Mouse (Mus musculus): Measurements from ENCODE around the gene Il7r. TPM values are rescaled to one million over a fixed set of nuclear protein-coding genes. Genes with fewer than 3 reads are reported as not detected.
"Not testable (repeated sequence)": the region's sequence is repeated elsewhere in the genome, so short reads cannot be mapped to it uniquely, and the experiment has no call there.

Gene Il7r
- total RNA-seq (2021) = under 1 TPM; 0.07 to 0.39 TPM
- long read RNA-seq, experiment 1 = 0 reads
- long read RNA-seq, experiment 2 = 0 reads

DNA sequence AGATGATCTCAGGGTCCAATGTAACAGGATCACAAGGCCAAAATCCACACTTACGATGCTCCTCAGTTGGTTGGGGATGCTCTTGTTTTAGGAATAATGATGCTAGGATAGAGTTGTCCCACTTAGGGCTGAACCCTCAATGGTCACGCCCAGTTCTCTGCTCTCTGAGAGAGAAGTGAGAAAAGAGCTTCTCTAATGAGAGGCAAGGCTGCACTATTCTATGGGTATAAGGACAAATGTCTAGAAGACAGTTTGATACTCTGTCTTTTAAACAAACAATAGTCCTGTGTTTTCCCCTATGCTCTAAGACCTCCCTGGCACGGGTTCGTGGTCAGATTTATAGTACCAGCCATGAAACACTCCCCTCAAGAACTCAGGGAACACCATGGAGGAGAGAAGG lies at the start of gene Il7r:
TSS of gene Il7r (minus strand) at position 101 of the 400 bp plus-strand sequence.
- DNase-seq (ENCODE audit: low spot score in 2 of 2) = no peak

DNA sequence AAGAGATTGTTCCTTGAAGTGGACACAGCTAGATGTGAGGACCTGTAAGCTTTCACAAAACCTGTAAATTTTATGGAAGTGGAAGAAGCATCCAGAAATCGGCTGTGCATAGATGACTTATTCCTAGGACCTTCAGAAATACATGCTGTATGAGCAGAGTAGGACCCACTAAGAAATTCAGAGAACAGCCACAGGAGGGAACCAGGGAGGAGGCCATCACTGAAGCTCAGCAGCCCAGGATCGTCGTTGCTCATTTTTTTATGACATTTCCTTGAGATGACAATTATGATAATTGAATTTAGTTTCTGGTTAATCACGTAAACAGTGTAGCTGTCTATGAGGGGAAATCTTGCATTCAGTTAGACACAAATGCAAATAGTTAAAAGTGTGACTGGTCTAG lies 47.3 kb upstream of the Il7r start:
- no peak for DNase-seq (ENCODE audit: low spot score in 2 of 2)

DNA sequence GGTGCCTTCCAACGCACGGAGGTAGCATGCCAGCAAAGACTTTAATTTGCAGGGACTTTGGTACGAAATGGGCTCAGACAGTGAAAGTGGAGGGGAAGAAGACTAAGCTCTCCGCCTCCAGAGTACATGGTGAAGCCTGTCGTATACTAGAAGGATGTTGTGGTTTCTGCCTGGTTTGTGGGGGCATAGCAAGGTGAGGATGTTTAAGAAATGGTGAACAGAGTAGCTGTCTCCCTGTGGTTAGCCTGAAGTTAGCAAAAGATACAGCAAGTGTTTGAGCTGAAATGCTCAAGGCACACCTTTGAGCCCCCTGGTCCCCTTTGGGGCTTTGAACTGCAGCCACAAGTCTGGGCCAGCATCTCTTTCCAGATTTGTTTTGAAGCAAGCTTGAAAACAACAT lies 44.8 kb upstream of the Il7r start:
- DNase-seq (ENCODE audit: low spot score in 2 of 2) = no peak

DNA sequence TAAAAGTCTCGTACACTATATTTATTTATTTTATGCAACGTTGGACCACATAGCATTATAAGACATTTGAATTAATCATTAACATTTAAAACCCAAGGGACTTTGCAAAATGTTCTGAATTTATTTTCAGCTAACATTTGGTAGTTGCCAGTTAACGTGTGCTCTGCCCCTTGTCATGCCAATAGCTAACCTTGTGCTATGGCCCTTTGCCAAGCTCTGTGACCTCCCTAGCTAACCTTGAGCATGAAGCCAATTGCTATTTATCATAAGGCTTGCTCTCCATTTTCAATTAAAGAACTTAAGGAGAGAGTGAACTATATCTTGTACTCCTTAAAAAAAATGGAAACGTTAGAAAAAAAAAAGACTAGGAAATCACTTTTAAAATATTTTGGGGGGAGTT lies 43.4 kb upstream of the Il7r start:
- no peak for DNase-seq (ENCODE audit: low spot score in 2 of 2)

DNA sequence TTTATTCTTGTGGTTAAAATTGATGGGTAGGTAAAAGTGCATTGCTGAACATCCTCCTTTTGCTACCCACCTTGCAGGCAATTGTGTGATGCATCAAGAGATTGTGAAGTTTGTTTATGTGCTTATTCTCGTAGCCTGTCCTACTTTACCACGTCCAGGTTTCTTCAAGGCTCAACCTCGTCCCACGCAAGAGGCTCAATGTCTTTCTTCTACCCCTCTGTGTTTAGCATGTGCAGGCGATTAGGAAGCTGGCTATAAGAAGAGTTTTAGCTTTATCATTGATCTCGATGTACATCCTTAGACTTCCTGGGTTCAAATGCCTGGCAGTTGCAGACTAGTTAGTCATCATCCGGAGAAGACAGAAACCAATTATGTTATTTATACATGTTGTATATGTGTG lies 42.7 kb upstream of the Il7r start:
- no peak for DNase-seq (ENCODE audit: low spot score in 2 of 2)

DNA sequence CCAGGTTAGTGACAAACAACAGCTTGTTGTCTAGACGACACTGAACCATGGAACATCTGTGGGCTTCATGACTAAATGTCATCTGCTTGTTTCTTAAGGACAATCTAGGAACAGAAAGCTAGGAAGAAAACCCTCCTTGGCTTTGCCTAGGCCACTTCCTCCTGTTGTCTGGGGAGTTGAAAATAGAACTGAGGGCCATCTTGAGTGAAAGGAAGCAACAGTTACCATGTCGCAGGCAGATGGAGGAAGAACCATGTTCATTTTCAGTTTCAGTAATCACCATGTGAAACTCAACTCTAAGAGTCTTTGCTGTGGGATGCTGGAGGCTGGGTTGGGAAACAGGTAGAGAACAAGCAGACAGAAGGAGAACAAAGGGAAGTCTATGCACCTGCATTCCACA lies 41.9 kb upstream of the Il7r start:
- DNase-seq (ENCODE audit: low spot score in 2 of 2) = no peak

DNA sequence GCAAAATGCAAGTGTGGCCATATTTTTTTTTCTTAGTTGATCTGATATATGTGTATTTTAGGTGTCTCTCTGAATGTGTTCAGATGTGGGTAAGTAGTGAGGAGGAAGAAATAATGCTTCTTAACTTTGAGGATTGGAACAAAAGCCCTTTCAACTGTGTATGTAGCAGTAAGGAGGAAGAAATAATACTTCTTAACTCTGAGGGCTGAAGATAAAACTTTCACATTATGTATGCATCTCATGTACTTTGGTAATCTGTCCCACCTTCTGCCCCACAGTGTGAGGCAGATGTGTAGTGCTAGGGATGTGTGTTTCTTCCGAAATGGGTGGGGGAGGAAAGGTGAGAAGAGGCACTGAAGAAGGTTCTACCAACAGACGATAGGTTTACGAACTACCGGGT lies 37.3 kb upstream of the Il7r start:
- no peak for DNase-seq (ENCODE audit: low spot score in 2 of 2)

DNA sequence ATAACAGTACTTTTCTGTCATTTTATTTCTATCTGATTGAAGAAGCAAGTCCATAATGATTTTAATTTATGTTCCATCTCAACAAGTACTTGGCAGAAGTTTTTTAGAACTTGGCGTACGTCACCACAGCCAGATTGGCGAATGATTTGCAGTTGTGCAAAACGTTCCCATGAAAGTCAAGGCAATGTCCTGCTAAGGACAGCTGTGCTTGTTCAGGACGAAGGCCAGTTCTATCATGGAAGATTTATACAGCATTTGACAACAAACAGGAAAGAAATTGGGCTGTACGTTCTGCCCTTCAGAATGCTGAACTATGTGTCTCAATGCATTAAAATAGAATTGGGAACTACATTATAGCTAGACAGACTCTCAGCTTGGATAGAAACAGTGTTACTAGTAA lies 35.4 kb upstream of the Il7r start:
- no peak for DNase-seq (ENCODE audit: low spot score in 2 of 2)

DNA sequence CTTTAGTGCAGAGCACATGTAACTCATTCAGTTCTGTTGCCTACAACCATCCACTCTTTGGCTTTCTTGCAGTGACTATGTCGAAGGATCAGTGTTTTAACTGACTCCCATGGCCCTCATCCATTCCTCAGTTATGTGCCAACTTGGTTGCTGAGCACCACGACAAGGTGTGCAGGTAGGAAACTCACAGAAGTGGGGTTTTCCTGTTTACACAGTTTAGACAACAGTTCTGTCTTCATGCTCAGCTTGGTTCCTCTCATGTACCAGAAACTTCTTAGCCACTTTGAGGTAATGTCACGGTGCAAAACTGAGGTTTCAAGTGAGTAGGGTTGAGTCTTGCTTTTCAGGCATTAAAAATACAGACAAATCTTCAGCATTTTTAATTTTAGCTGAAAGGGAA lies 34.2 kb upstream of the Il7r start:
- no peak for DNase-seq (ENCODE audit: low spot score in 2 of 2)

DNA sequence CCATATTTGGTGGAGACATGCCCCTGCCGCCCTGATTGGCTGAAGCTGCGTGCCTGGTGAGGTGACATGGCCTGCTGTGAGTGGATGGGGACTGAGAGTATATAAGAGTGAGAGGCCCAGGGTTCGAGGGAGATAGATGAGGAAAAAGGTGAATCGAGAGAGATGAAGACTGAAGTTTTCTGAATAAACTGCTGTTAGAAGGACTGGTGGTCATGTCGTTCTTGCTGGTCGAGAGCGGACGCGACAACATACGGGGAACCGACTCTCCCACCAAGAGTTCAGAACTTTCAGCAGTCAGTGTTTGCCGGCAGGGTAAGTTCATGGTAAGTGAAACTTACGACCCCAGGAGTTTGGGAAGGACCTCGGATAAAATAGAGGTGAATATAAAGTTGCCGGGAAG lies 27.3 kb upstream of the Il7r start:
- not testable (repeated sequence) for DNase-seq (ENCODE audit: low spot score in 2 of 2)

DNA sequence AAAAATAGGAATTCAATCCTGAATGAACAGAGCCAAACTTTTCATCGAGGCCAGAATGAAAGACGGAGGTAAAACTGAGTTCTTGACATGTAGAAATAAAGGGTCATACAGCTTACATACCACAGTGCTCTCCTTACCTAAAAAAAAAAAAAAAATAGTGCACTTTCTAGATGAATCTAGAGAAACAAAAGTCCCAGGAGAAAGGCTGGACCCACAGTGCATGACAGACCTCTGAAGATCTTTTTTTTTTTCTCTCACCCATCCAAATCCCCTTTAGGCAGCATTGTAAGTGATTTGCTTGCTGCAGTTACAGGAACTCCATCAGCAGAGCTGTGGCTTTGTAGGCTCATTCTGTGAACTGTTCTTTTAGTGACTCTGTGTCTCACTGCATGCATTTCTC lies 19.0 kb upstream of the Il7r start:
- no peak for DNase-seq (ENCODE audit: low spot score in 2 of 2)

DNA sequence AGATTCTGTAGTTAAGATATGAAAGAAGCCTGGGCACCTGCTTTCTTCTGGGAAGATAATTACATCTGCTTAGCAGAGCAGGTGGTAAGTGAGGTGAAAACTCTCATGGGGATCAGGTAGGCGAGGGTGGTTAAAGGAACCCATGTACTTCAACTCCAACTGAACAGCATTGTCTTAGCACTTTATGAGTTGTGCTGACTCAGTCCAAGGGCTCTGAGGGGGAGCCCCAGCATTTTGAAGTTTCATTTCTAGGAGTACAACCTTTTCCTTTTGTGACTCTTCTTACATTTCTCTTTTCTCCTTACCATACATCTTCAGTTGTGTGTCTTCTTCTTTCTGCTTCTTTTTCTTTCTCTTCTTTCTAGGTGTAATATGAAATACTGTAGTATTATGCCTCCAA lies 5.2 kb upstream of the Il7r start:
- no peak for DNase-seq (ENCODE audit: low spot score in 2 of 2)

DNA sequence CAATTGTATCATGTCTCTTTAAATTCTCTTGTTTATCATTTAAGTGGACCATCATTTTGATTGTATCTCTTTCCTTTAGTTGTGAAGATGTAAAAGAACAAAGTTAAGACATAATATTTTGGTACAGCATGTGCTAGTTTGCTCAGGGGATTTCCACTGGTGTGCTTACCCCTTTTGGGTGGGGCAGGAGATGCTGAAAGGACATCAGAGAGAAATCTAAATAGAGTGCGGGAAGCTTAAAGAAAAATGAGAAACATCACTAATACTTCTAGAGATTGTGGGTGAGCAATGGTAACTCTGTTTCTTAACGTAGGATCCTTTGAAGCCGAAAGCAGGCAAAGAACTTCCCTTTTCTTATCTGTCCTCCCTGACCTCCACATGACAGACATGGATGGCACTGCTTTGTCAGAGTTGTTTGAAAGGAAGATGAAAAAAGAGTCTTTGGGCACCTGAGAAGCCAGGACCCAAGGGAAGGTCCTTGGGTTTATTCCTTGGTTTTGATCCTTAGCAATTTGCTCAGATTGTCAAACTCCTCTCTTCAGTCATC lies 3.5 kb upstream of the Il7r start:
- DNase-seq (ENCODE audit: low spot score in 2 of 2) = no peak

DNA sequence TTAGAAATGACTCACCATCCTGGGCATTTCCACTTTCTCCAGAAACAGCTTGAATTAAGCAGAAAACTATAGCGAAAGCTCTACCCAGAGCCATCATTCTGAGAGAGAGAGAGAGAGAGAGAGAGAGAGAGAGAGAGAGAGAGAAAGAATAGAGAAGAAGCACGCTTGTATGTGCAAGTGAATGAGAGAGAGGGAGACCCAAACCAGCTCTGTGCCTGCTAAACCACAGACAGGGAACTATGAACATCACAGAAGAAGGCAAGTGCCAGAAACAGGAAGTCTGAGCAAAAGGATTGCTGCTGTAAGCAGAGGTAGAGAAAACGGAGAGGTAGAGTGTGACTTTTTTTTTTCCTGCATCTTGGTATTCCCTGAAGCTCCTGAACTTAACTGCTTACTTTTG lies 330 bp downstream of the Il7r start:
- no peak for DNase-seq (ENCODE audit: low spot score in 2 of 2)

DNA sequence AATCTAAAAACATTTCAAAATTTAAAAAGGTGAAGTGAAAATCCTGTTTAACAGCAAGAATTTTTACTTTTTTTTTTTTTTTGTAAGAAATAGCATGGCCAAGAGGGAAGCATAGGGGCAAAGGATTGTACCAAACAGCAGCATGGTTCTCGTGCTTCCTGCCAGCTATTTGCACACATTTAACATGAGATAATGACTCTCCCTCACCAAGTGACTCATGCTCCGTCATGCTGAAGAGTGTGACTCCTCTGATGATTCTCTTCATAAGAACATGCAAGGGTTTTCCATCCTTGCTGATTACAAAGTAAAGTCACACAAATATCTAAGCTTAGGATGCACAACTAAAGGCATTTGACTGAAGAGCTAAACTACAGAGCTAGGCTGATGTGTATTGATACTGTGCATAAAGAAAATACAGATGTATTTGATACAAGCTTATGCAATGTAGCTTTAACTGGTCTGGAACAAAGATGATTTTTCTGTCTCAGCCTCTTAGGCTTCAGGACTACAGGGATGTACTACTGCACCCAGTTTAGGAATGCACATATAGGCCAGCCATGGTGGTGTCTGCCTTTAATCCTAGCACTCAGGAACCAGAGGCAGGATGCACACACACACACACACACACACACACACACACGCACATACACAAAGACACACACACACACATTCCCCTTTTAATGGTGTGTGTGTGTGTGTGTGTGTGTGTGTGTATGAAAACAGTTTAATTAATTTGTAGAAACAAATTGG lies 1.6 kb downstream of the Il7r start:
- DNase-seq (ENCODE audit: low spot score in 2 of 2) = no peak

DNA sequence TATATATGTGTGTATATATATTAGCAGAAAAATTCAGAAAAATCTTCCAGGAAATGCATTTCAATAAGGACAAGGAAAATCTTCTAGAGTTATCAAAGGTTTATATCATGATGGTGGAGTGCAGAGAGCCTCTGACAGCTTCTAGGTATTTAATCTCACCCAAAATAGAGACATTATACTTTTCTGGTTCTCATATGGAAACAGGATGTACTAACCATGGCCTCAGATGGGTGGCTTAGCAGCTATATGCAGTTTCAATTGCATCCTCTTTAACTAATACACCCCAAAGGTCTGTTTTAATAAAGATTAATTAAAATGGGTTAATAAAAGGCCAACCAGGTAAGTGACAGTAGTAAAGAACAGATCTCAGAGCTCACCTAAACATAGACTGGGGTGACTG lies 3.6 kb downstream of the Il7r start:
- no peak for DNase-seq (ENCODE audit: low spot score in 2 of 2)

DNA sequence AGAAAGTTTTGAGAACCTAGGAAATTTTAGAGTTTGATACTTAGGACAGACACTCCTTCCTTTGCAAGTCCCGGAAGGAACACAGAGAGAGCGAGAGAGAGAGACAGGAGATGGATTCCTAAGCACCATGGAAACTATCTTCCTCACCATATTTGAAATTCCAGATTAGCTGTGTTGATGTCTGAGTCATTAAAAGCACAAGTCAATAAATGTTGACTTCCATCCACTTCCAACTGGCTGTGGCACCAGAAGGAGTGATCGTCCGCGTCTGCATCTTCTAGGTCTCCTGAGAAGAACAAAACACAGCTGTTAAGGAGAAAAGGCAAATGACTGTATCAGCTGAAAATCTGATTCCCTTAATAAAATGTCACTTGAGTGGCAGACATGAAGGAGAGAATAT lies 5.1 kb downstream of the Il7r start:
- DNase-seq (ENCODE audit: low spot score in 2 of 2) = no peak

DNA sequence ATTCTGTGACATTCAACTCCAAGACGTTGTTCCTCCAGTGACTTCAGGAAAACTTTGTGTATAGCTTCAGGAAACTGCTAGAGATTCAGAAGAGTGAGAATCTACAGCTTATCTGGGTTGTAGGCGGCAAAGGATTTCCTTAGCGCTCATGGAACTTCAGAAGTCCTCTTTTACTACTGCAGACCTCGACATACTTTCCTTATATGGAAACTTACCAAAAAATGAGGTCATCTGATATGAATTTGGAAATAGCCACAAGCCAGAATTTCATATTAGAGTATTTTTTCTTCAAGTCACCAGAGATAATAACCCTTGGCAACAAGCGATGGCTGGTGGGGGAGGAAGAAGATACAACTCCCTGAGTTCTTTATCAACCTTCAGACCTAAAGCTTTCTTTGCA lies 6.0 kb downstream of the Il7r start:
- no peak for DNase-seq (ENCODE audit: low spot score in 2 of 2)

DNA sequence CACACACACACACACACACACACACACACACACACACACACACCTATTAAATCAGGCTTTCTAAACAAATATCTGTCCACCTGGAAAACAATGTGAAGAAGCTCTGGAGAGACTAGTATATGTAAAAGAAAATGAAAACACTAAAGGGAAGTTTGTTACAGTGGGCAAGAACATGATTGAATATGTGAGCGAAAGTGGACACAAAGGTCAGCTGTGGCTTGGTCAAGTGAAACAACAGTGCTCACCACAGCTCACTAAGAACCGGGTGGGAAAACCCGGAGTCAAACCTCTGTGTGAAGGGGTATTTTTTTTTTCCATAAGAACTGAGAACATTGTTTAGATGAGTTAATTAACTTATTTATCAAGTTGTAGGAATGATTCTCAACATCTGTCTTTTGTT lies 6.9 kb downstream of the Il7r start:
- DNase-seq (ENCODE audit: low spot score in 2 of 2) = no peak

DNA sequence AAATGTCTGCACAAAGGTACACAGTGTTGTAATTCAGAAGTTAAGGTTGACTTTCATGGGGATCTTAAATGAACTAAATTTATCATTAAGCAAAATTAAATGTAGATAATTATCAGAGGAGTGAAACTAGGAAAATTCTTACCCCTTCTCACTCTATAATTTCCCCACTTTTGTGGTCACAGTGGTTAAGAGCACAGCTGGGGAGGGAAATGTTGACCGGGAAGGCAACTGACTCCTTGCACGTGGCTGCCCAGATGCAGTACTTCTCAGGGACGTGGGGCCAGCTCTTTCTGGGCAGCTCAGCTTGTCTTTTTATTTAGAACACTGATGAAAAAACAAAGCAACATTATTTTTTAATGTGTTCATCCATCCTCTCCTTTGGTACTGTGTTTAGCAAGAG lies 37.9 kb downstream of the Il7r start:
- DNase-seq (ENCODE audit: low spot score in 2 of 2) = no peak

DNA sequence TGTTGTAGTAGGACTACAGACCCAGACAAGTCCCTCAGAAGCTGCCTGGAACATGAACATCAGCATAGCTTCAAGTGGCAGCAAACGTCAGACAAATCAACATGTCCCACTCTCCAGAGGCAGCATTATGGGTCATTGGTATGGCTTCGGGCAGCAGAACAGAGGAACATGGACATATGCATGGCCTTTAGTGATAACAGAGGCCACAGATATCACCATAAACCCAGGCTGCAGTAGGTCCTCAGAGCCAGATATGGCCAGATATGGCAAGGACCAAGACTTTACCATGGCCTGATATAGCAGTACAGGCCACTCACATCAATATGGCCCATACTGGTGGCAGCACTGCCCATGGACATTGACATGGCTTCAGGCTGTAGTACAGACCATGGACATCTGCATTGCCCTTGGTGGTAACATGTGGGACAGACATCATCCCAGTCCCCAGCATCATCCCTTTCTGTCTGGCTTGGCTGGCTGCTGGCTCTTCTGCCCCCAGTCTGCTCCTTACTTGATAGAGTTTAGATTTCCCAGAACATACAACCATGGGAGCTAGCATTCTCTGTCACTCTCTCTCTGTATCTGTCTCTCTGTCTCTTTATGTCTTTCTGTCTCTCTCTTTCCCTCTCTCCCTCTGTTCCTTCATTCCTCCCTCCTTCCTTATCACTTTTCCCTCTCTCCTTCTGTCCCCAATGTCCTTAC lies 40.4 kb downstream of the Il7r start:
- no peak for DNase-seq (ENCODE audit: low spot score in 2 of 2)

DNA sequence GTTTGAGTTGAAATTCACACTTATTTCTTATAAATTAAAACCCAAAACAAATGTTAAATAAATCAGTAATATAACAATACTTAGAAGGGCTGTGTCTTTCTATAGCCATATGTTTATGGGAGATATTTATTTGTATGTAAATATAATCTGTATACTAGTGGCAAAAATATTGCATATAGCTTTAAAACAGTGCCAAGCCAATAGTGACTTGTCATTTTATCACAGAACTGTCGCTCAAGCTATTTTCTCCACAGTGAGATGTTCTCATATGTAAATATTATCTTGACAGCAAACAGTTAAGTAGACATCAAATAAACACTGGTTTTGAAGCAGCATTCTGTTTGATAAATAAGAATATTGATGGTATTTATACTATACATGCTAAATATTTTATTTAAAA lies 56.8 kb downstream of the Il7r start:
- no peak for DNase-seq (ENCODE audit: low spot score in 2 of 2)

DNA sequence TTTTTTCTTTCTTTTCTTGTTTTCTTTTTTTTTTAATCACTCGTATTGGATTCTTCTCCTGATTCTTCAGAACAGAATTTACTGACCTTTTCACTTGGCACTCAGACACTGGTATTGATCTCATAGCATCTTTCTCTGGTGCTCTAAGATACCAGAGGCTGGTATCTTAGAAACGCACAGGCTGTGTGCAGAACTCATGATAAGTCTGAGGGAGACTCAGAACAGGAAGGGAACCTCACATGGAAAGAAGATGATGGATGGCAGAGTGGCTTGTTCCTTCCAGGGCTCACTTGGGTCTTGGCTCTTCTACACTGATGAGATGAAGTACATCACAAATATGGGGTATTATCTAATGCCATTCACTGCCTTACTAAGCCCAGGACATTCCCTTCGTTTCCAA lies 57.4 kb downstream of the Il7r start:
- DNase-seq (ENCODE audit: low spot score in 2 of 2) = no peak

Measured in gastrocnemius, postnatal 4 days (tissue).